Mouse (Mus musculus) brain, embryonic 14.5 days (tissue): ENCODE measurements around the gene AL731706.2.

Source experiments
- CTCF ChIP-seq: fragments of 200-500 bp; IDR thresholded peaks from 2 replicates; pipeline ENCODE4 v1.5.1; 2012; ENCODE audit warnings: inconsistent platforms, mild to moderate bottlenecking, moderate library complexity, borderline replicate concordance; ENCODE audit not compliant: insufficient read depth, insufficient read length; ENCODE audit errors: extremely low read depth
- POLR2A ChIP-seq: fragments of 200-500 bp; IDR thresholded peaks from 2 replicates; pipeline ENCODE4 v1.6.1; 2012; ENCODE audit warnings: mild to moderate bottlenecking, inconsistent platforms, borderline replicate concordance; ENCODE audit not compliant: poor library complexity, insufficient read depth, insufficient read length, severe bottlenecking; ENCODE audit errors: extremely low read depth

DNA sequence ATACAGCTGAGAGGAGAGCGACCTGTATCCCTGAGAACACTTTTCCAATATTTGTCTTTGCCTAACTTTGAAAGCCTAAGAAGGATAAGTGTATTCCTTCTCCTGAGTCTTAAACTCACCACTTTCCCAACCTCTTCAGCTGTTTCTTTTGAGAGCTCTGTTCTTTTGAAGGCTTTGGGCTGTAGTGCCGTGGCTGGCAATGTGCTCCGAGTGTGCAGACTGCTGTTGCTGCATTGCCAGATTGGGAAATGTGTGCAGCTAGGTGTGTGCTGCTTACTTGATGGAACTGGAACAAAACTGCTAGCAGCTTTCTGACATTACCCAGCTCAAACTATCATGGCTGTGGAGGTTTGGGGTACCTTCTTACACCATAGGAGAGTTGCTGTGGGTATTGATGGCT lies 27.5 kb upstream of the AL731706.2 start:
- TF ChIP-seq POLR2A (no peak), CTCF (no peak)
